Mouse (Mus musculus) megakaryocyte progenitor cell, adult 5-6 weeks (primary cell): ENCODE results near the gene Fam205a1. TPM values are rescaled to one million over a fixed set of nuclear protein-coding genes. Genes with fewer than 3 reads are reported as not detected.

Source experiments
- total RNA-seq, 2 experiments: library from RNA; stranded (forward) in 1 of 2; stranded (reverse) in 1 of 2; fragments of 157-497, 149-512 nt in 1 of 2; fragments of 200-1000 nt in 1 of 2; gene quantifications; 2 replicates each; pipeline versions ENCODE4 v1.2.3 to v1.2.4; 2015 to 2017

Gene Fam205a1
- total RNA-seq, 2 experiments from 2014 or later, result not detected

Other genes starting within 250 kb of the Fam205a1 start
- gene Gm10591, start 241.7 kb downstream of the Fam205a1 start, total RNA-seq (2015), result not detected in 2 replicates
- gene Gm10591, start 241.7 kb downstream of the Fam205a1 start, total RNA-seq (2017), result not detected in 2 replicates
- gene Gm2564, start 224.2 kb downstream of the Fam205a1 start, total RNA-seq (2015), result 0.37 and 1.0 TPM in 2 replicates
- gene Gm2564, start 224.2 kb downstream of the Fam205a1 start, total RNA-seq (2017), result not detected in 2 replicates
- not detected in 2 replicates for gene Ccl27b, start 198.6 kb downstream of the Fam205a1 start, total RNA-seq (2015)
- gene Ccl27b, start 198.6 kb downstream of the Fam205a1 start, total RNA-seq (2017), result not detected in 2 replicates
- gene Il11ra2, start 192.0 kb downstream of the Fam205a1 start, total RNA-seq (2015), result not detected in 2 replicates
- gene Il11ra2, start 192.0 kb downstream of the Fam205a1 start, total RNA-seq (2017), result not detected in 2 replicates
- not detected in 2 replicates for gene 4930578G10Rik, start 118.3 kb downstream of the Fam205a1 start, total RNA-seq (2015)
- gene 4930578G10Rik, start 118.3 kb downstream of the Fam205a1 start, total RNA-seq (2017), result not detected in 2 replicates
- not detected in 2 replicates for gene Ccl19, start 97.3 kb downstream of the Fam205a1 start, total RNA-seq (2015)
- not detected in 2 replicates for gene Ccl19, start 97.3 kb downstream of the Fam205a1 start, total RNA-seq (2017)
- not detected in 2 replicates for gene Ccl21a, start 79.9 kb downstream of the Fam205a1 start, total RNA-seq (2015)
- not detected in 2 replicates for gene Ccl21a, start 79.9 kb downstream of the Fam205a1 start, total RNA-seq (2017)
- not detected in 2 replicates for gene Gm12394, start 2.9 kb upstream of the Fam205a1 start, total RNA-seq (2015)
- gene Gm12394, start 2.9 kb upstream of the Fam205a1 start, total RNA-seq (2017), result not detected in 2 replicates
- gene Fam205c, start 20.3 kb upstream of the Fam205a1 start, total RNA-seq (2015), result not detected in 2 replicates
- gene Fam205c, start 20.3 kb upstream of the Fam205a1 start, total RNA-seq (2017), result not detected in 2 replicates
- 0.30 and 0.46 TPM in 2 replicates for gene Phf24, start 62.8 kb upstream of the Fam205a1 start, total RNA-seq (2015)
- 0.03 and 0.79 TPM in 2 replicates for gene Phf24, start 62.8 kb upstream of the Fam205a1 start, total RNA-seq (2017)
- gene Dnajb5, start 95.9 kb upstream of the Fam205a1 start, total RNA-seq (2015), result 2.2 and 4.5 TPM in 2 replicates
- gene Dnajb5, start 95.9 kb upstream of the Fam205a1 start, total RNA-seq (2017), result 0.98 and 1.1 TPM in 2 replicates
- gene 1700022I11Rik, start 115.7 kb upstream of the Fam205a1 start, total RNA-seq (2015), result not detected in 2 replicates
- 0.37 and 0.41 TPM in 2 replicates for gene 1700022I11Rik, start 115.7 kb upstream of the Fam205a1 start, total RNA-seq (2017)
- 126 and 153 TPM in 2 replicates for gene Vcp, start 146.6 kb upstream of the Fam205a1 start, total RNA-seq (2015)
- 268 and 294 TPM in 2 replicates for gene Vcp, start 146.6 kb upstream of the Fam205a1 start, total RNA-seq (2017)
- 18.3 and 19.3 TPM in 2 replicates for gene Fancg, start 156.6 kb upstream of the Fam205a1 start, total RNA-seq (2015)
- gene Fancg, start 156.6 kb upstream of the Fam205a1 start, total RNA-seq (2017), result 12.3 and 17.8 TPM in 2 replicates
- 8.6 and 13.2 TPM in 2 replicates for gene Pigo, start 171.9 kb upstream of the Fam205a1 start, total RNA-seq (2015)
- 4.7 and 8.9 TPM in 2 replicates for gene Pigo, start 171.9 kb upstream of the Fam205a1 start, total RNA-seq (2017)
- gene Stoml2, start 177.8 kb upstream of the Fam205a1 start, total RNA-seq (2015), result 127 and 153 TPM in 2 replicates
- gene Stoml2, start 177.8 kb upstream of the Fam205a1 start, total RNA-seq (2017), result 114 and 168 TPM in 2 replicates
- gene Fam214b, start 192.3 kb upstream of the Fam205a1 start, total RNA-seq (2015), result 1.3 and 2.0 TPM in 2 replicates
- 1.5 and 2.0 TPM in 2 replicates for gene Fam214b, start 192.3 kb upstream of the Fam205a1 start, total RNA-seq (2017)
- gene Unc13b, start 205.1 kb upstream of the Fam205a1 start, total RNA-seq (2015), result 0.07 TPM in 1 of 2 replicates, not detected in the other
- gene Unc13b, start 205.1 kb upstream of the Fam205a1 start, total RNA-seq (2017), result 0.37 and 0.96 TPM in 2 replicates